Mouse (Mus musculus): ENCODE data around the gene Klhl42.

- no peak for TF ChIP-seq CTCF (IDR thresholded peaks at IDR 0.05; ENCODE audit: low read depth)
- no peak for TF ChIP-seq EP300 (IDR thresholded peaks at IDR 0.05; ENCODE audit: low read depth)
Measured at GRCm38 (mm10) chr6:147052440-147052839, 38.7 kb upstream of the Klhl42 start.
